8 mouse cellular contexts compared by ENCODE assay signal in genomic region chr10:71344579-71345143, GRCm38 (mm10). TPM values are rescaled to one million over a fixed set of nuclear protein-coding genes. Genes with fewer than 3 reads are reported as not detected.
A peak's percentile ranks its signal among the peaks of the same experiment; 100 is the strongest.
DNase-seq lines count a peak whose midpoint lies in the region; ATAC-seq lines count a peak whose summit lies in the region.

TSS of gene Cisd1 (minus strand) at chr10:71344954.

- H3K36me3 ChIP-seq in hindbrain, embryonic 16.5 days (ENCODE audit: control insufficient read depth, insufficient read depth, low read length): no peaks in the 10 kb centered on the region
- H3K36me3 ChIP-seq in macrophage (ENCODE audit: inconsistent target): no peaks in the 10 kb centered on the region

- H3K4me1 ChIP-seq in hindbrain, embryonic 16.5 days (ENCODE audit: control insufficient read depth, insufficient read depth, low read depth, low read length): peaks cover 22% of the 10 kb centered on the region

- no peaks in the 10 kb centered on the region for H3K9me3 ChIP-seq in hindbrain, embryonic 16.5 days (ENCODE audit: control insufficient read depth, low read length)

- peak within 1 kb of the TSS; percentile 86 for H3K4me2 ChIP-seq in hindbrain, embryonic 16.5 days (ENCODE audit: low read length)

- H3K27ac ChIP-seq in hindbrain, embryonic 16.5 days (ENCODE audit: low read depth, low read length): peak within 1 kb of the TSS; percentile 83
- H3K27ac ChIP-seq in macrophage: peak within 1 kb of the TSS; percentile 7; the same call in 1 of the 2 replicates

- H3K4me3 ChIP-seq in hindbrain, embryonic 16.5 days (ENCODE audit: low read length): peak within 1 kb of the TSS; percentile 94
- H3K4me3 ChIP-seq in macrophage (ENCODE audit: inconsistent target): peak within 1 kb of the TSS; percentile 48

- H3K27me3 ChIP-seq in hindbrain, embryonic 16.5 days (replicated peaks; ENCODE audit: control insufficient read depth, insufficient read depth, low read length): no peaks in the 10 kb centered on the region

- ATAC-seq in hindbrain, embryonic 16.5 days: peak; percentile 83

- H3K79me2 ChIP-seq in macrophage (ENCODE audit: inconsistent target): peaks cover 50% of the 10 kb centered on the region

- H3K9ac ChIP-seq in hindbrain, embryonic 16.5 days (ENCODE audit: low read depth, low read length): peak within 1 kb of the TSS; percentile 96

- DNase-seq in T-cell, adult 2 months (ENCODE audit: low spot score): peak; percentile 92
- peak; percentile 95 to 98 for DNase-seq in cerebellum, postnatal 36 days
- DNase-seq in gastrocnemius, adult 18-20 months (ENCODE audit: low spot score): peak; percentile 91
- peak; percentile 91 to 96 for DNase-seq in left cerebral cortex, adult 18-20 months (ENCODE audit: low spot score in 2 of 2)
- DNase-seq in right cerebral cortex, adult 18-20 months: peak; percentile 96
- peak; percentile 78 for DNase-seq in urinary bladder, postnatal 10 days (ENCODE audit: low spot score)

- WGBS in hindbrain, embryonic 16.5 days: under 1% methylated on average over 51 of the region's 60 CpGs
- WGBS in macrophage (ENCODE audit: missing documents): under 1% methylated on average over 58 of the region's 60 CpGs

RNA-seq across cellular contexts. Expression of gene Cisd1, which starts in this region (rescaled TPM):
- total RNA-seq in gastrocnemius, adult 18-20 months (2021): 100 to 1,000 TPM; 235 to 236 TPM
- 308 and 365 TPM in 2 replicates for polyA plus RNA-seq in hindbrain, embryonic 16.5 days (2015; fragmentation: Nextera tagmentation; extraction: Ambion mirVana)
- total RNA-seq in left cerebral cortex, adult 18-20 months (2021): 100 to 1,000 TPM; 134 to 135 TPM
- 1 to 10 TPM in 12 of 26 experiments, under 1 TPM in 3, not detected in 11; 0.45 to 3.8 (median 1.4) TPM for total RNA-seq in macrophage (2018; cell fraction: chromatin; rRNA removed)
- 10 to 100 TPM; 15.3 to 32.2 (median 23.1) TPM for total RNA-seq in macrophage (2018; cell fraction: cytosol; rRNA removed)
- 10 to 100 TPM in 1 of 26 experiments, 1 to 10 TPM in 25; 1.0 to 12.5 (median 4.9) TPM for total RNA-seq in macrophage (2018; cell fraction: nucleus; rRNA removed)
- 12.0 to 43.0 TPM (median 19.5 TPM) in 3 replicates for polyA plus RNA-seq in macrophage (2018)

Comparison
In these comparisons a context has a peak if more than half of its experiments do, and no peak if none do; other contexts are left out.
1. Peak in every context shown above with its lines: DNase-seq, ATAC-seq, H3K4me3 ChIP-seq and H3K27ac ChIP-seq.